Mouse (Mus musculus): ENCODE results near the gene Insl5.
A peak's percentile ranks its signal among the peaks of the same experiment; 100 is the strongest.

The Insl5 gene

DNA sequence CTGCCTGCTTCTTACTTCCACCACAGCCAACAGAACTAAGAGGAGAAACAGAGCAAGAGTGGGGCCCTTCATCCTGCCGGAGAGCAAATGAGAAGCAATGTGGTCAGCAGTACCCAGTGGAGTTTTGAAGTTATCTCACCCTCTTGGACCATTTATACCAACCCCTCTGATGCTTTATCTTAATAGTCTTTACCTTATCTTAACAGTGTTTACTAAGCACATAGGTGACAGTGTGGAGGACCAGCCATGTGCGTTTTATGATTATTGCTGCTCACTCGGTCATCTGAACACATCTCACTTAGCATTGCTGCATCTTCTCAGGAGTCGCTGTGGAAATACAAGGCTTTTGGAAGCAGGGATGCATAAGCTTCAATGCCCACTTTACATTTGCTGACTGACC is at the start of gene Insl5:
TSS of gene Insl5 (minus strand) at position 222 of the 400 bp plus-strand sequence.
- no peak for DNase-seq (ENCODE audit: low spot score in 2 of 2)

DNA sequence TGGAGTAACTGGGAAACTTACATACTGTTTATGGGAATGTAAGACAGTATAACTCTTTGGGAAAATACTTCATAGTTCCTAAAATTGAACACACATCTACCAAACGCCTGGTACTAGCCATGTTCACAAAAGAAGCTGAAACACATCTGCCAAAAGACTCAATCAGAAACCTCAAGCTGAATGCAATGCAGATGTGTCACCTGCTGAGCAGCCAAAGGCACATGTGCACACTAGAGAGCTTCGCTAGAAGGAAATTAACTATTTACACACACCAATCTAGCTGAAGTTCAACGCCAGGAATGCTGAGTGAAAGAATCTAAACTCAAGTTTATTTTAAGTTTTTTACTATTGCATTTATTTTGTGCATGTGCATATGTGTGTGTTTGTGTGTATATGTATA is 44.0 kb upstream of the Insl5 start:
- peak; percentile 40 to 43 for DNase-seq (ENCODE audit: low spot score in 2 of 2)

DNA sequence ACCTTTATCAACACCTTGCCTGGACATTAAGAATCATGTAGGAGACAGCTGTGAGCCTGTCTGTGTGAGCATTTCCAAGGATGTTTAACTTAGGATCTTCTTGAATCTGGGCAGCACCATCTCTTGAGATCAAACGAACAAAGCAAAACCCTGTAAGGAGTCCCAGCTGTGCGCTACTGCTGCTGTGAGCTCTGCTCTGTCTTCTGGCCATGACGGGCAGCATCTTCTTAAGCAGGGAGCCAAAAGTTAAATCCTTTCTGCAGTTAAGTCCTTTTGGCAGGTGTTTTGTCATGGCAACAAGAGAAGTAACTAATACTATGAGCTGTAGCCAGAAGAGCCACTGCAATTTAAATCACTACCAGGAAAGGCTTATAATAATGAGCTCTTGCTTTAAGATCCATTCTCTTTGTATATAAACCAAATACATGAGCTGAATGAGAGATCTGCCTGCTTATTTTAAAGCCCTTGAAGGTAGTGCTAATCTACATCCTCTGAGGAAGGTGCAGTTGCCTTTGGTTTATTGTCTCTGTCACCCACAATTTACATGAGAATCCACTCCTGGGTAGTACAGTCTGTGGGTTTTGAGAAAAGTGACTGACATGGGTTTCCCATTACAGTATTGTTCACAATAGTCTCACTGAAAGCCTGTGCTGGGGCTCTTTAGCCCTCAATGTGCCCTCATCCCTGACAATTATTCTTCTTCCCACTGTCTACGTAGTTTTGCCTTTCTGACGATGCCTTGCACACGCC is 41.4 kb upstream of the Insl5 start:
- no peak for DNase-seq (ENCODE audit: low spot score in 2 of 2)

DNA sequence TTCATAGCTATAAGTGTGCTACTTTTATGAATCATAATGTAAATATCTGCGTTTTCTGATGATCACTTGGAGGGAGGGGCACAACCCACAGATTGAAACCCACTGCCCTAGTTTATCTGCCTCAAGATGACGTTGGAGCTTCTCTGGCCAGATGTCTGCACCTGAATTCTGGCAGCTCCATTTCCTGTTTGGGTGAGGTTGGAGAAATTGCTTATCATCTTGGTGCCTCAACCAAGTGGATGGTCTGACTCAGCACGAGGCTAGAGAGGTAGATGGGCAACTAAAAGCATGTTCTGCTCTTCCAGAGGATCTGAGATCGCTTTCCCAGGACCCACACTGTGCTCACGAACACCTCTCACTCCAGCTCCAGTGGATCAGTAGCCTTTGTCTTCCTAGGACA is 38.3 kb upstream of the Insl5 start:
- DNase-seq (ENCODE audit: low spot score in 2 of 2), result peak; percentile 72 to 80

DNA sequence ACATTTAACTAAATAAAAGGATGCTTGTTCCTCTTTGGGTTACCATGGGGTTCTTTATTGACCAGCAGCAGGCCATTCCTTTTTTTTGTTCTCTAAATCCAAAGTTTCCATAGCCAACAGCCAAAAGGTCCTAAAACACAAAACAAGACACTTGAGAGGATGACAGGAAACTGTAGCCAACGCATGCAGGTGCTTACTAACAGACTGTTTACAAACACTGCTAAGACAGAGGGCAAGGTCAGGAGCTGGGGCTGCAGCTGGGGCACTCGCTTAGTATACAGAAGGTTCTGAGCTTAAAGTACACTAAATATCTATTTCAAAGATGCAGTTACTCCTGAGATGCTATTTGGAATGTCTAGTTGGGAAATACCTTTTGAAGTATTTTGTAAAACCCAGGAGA is 37.8 kb upstream of the Insl5 start:
- DNase-seq (ENCODE audit: low spot score in 2 of 2), result peak; percentile 45 to 56

DNA sequence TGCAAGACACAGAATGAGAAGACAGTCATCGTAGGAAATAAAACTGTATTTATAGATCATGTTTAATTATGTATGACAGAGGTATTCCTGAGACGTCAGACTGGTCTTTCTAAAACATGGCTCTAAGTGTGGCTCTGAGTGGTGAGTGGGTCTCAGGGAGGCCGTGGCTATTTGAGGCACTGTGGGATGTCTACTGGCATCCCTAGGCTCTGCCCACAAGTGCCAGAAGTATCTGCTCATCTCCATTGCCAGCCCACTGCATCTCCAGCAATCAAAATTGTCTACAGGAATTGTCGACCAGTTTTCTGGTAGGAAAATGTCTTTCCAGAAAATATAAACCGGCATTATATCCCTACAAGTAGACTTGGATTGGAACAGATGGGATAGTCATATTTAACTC is 30.3 kb upstream of the Insl5 start:
- DNase-seq (ENCODE audit: low spot score in 2 of 2), result no peak

- DNase-seq (ENCODE audit: low spot score in 2 of 2), result no peak
Observed at GRCm38 (mm10) chr4:103048046-103048445, 21.4 kb upstream of the Insl5 start.

- DNase-seq (ENCODE audit: low spot score in 2 of 2), result no peak
Observed at GRCm38 (mm10) chr4:103042997-103043396, 16.4 kb upstream of the Insl5 start.

DNA sequence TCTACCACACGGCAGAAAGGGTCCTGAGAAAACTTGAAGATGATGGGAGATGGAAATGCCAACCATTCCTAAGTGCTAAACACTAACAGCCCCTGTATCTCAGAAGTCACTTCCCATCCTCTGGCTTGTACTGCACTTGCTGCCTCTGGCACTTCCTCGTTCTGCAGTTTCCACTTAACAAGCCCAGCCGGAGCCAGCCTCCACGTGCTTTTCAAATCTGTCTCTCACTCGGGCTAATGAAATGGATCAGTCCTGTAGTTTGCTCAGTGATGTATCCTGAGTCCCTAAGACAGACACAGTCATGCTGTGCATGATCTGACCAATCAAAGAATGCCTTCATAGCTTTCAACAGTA is 13.2 kb upstream of the Insl5 start:
- peak in 1 of 2 experiments; percentile 32 for DNase-seq (ENCODE audit: low spot score in 2 of 2)

GRCm38 (mm10) chr4:103039103-103039837 is 12.6 kb upstream of the Insl5 start:
- peak in 1 of 2 experiments; percentile 32 for DNase-seq (ENCODE audit: low spot score in 2 of 2)

GRCm38 (mm10) chr4:103028177-103029088 is 1.8 kb upstream of the Insl5 start:
- no peak for DNase-seq (ENCODE audit: low spot score in 2 of 2)

GRCm38 (mm10) chr4:103027745-103028144 is 1.1 kb upstream of the Insl5 start:
- DNase-seq (ENCODE audit: low spot score in 2 of 2), result no peak

DNA sequence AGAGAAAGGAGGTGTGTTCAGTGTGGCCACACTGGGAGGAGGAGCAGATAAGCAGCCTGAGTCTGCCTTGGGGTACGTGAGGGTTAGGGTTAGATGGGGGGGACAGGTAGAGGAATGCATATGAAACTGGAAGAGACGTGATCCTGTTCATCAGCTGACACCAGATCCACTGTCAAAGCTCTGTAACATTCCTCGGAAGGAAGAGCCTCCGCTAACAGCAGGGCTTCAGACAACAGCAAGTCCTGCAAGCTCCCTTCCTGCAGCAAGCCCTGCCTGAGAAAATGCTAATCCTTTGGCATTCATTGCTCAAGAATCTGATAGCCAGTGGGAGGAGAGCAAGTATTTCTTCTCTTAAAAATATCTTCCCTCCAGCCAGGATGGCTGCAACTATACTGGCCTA is 13.2 kb downstream of the Insl5 start:
- DNase-seq (ENCODE audit: low spot score in 2 of 2), result no peak

- peak; percentile 61 for DNase-seq (ENCODE audit: low spot score in 2 of 2)
Observed at GRCm38 (mm10) chr4:103011823-103012222, 14.8 kb downstream of the Insl5 start.

- DNase-seq (ENCODE audit: low spot score in 2 of 2), result no peak
Observed at GRCm38 (mm10) chr4:103010734-103011133, 15.9 kb downstream of the Insl5 start.

- DNase-seq (ENCODE audit: low spot score in 2 of 2), result no peak
Observed at GRCm38 (mm10) chr4:103006943-103007418, 19.7 kb downstream of the Insl5 start.

- DNase-seq (ENCODE audit: low spot score in 2 of 2), result no peak
Observed at GRCm38 (mm10) chr4:103006266-103006665, 20.4 kb downstream of the Insl5 start.

DNA sequence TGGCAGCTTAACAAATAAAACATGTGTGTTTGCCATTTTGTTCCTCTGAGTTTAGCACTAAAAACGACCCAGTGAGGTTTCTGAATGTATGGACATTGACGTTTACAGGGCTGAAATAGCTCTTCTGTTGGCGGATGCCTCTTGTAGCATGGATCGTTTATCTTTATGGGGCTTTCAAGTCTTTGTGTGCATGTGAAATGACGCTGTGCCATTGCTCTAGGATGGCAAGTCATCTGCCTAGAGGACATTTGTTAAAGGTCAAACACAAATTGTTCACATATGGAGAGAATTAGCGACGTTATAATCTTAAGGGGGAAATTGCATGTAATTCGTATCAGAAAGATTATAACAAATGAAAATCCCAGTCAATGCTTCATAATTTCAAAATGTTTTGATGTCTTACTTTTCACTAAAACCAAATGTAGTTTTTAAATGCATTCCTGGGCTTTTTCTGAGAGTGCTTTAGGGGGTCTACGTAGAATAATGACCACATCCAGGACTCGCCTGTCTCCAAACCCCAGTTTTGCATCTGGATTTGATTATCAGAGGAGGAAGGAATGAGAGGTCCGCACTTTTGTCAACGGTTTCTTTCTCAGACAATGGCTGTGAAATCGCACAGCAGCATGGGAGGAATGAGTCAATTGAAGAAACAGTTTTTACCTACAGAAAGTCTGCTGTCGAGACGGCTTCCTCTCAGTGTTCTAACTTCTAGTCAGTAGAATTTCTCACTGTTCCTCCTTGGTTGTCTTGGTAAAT is 21.3 kb downstream of the Insl5 start:
- DNase-seq (ENCODE audit: low spot score in 2 of 2), result no peak

GRCm38 (mm10) chr4:103004681-103005080 is 22.0 kb downstream of the Insl5 start:
- no peak for DNase-seq (ENCODE audit: low spot score in 2 of 2)

- peak; percentile 53 to 56 for DNase-seq (ENCODE audit: low spot score in 2 of 2)
Observed at GRCm38 (mm10) chr4:102991685-102992084, 35.0 kb downstream of the Insl5 start.

DNA sequence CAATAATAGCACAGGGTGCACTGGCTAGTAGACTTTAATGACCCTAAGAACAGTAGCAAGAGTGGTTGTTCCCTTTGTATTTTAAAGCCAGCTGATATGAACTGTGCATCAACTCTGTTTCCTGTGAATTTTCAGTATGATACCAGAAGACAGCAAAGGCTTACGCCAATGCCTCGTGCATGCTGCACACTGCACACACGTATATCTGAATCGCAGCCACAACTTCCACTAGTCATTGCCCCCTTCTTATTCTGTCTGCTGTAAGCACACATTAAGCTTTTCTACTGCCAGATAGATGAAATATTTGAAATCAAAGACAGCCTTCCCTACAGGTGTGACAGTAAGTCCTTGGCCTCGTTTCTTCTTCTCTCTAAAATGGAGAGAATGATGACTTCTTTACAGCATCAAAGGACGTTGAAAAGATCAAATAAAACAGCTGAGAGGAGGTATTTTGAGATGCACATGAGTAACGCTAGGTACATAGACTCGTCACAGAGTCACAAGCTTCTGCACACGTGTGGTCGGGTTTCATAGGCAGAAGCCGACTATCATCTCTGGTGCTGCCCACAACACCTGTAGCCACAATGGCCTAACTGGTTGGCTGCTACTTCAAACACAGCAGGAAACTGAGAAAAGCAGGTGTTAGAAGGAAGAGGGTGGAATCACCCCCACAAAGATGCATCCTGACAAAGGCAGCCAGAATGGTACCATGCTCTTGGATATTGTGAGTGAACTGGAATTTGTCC is 35.9 kb downstream of the Insl5 start:
- DNase-seq (ENCODE audit: low spot score in 2 of 2), result peak; percentile 72 to 81

All from thymus, postnatal 10 days (tissue).